Mouse (Mus musculus): Measurements from ENCODE around the gene Clca4a.

GRCm38 (mm10) chr3:144976091-144976490 lies 1.2 kb upstream of the Clca4a start:
- TF ChIP-seq CTCF (IDR thresholded peaks at IDR 0.05; ENCODE audit: low read depth, low read length), result no peak
- TF ChIP-seq POLR2A (IDR thresholded peaks at IDR 0.05; ENCODE audit: borderline replicate concordance, low read depth, low read length), result no peak

All from bone marrow macrophage, adult 2 months (primary cell).